Mouse (Mus musculus) bone marrow, adult 2 months (tissue): Measurements from ENCODE around the gene Sh3rf3. TPM values are rescaled to one million over a fixed set of nuclear protein-coding genes. Genes with fewer than 3 reads are reported as not detected.

Source experiments
- H3K27ac ChIP-seq: fragments of 200-500 bp; 2 replicates; pipeline ENCODE4 v1.5.1; 2012; ENCODE audit warnings: low read depth, mild to moderate bottlenecking, control low read depth, inconsistent platforms, low read length; ENCODE audit not compliant: control insufficient read depth, poor library complexity, insufficient read depth
- H3K4me1 ChIP-seq: fragments of 200-500 bp; 2 replicates; pipeline ENCODE4 v1.6.1; 2011; ENCODE audit warnings: low read length; ENCODE audit not compliant: control insufficient read depth, insufficient read depth
- H3K4me3 ChIP-seq: fragments of 200-500 bp; replicated peaks from 2 replicates; pipeline ENCODE3; 2011; ENCODE audit warnings: mild to moderate bottlenecking, low read depth, low read length, control low read depth; ENCODE audit not compliant: control insufficient read depth
- CTCF ChIP-seq: fragments of 200-500 bp; IDR thresholded peaks from 2 replicates; pipeline ENCODE4 v1.5.1; 2011; ENCODE audit warnings: low read length, control low read depth; ENCODE audit not compliant: control insufficient read depth, insufficient read depth
- POLR2A ChIP-seq: fragments of 200-500 bp; IDR thresholded peaks from 2 replicates; pipeline ENCODE4 v1.6.1; 2011; ENCODE audit warnings: low read depth, mild to moderate bottlenecking, control low read depth, low read length, borderline replicate concordance; ENCODE audit not compliant: control insufficient read depth
- WGBS: fragments of 180-500 bp; shearing (Covaris S2); methylation state at CpG from one replicate; pipeline ENCODE4 v1.1.7; 2018; 5-methylcytosine and 5-hydroxymethylcytosine counted together
- polyA plus RNA-seq: library from polyadenylated mRNA; stranded (reverse); fragments of >200 nt; gene quantifications from 2 replicates; pipeline ENCODE4 v1.2.4, GENCODE M21; 2011; ENCODE audit warnings: low replicate concordance; ENCODE audit not compliant: missing spikeins, insufficient read depth, insufficient read length

Sh3rf3 gene
- polyA plus RNA-seq, 1 experiment, result 0.27 TPM

GRCm38 (mm10) chr10:59106644-59107043 lies 293.5 kb downstream of the Sh3rf3 start:
- WGBS, result 83% methylated on average over 3 of the region's 3 CpGs
- Histone ChIP-seq H3K4me1 (no peaks in the 10 kb centered on the region), H3K27ac (no peak overlapping the region), H3K4me3 (no peak overlapping the region)
- no peak for TF ChIP-seq POLR2A

GRCm38 (mm10) chr10:59109015-59109414 lies 295.9 kb downstream of the Sh3rf3 start:
- no peak for TF ChIP-seq POLR2A
- peak; percentile 68 for TF ChIP-seq CTCF
- Histone ChIP-seq H3K4me3 (no peak overlapping the region), H3K4me1 (no peaks in the 10 kb centered on the region), H3K27ac (no peak overlapping the region)
- 10% methylated on average over 2 of the region's 2 CpGs for WGBS

- no peak overlapping the region for H3K27ac ChIP-seq
- no peaks in the 10 kb centered on the region for H3K4me1 ChIP-seq
- WGBS, result 83% methylated on average over 7 of the region's 7 CpGs
- H3K4me3 ChIP-seq, result no peak overlapping the region
- no peak for TF ChIP-seq CTCF
- TF ChIP-seq POLR2A, result no peak
Measured at GRCm38 (mm10) chr10:59110386-59110785, 297.2 kb downstream of the Sh3rf3 start.

- TF ChIP-seq CTCF (no peak), POLR2A (no peak)
- H3K4me1 ChIP-seq, result no peaks in the 10 kb centered on the region
- 3% methylated on average over 8 of the region's 8 CpGs for WGBS
Measured at GRCm38 (mm10) chr10:59112755-59113154, 299.6 kb downstream of the Sh3rf3 start.

GRCm38 (mm10) chr10:59113386-59113785 lies 300.2 kb downstream of the Sh3rf3 start:
- WGBS, result 77% methylated on average over 9 of the region's 9 CpGs
- no peak overlapping the region for H3K4me3 ChIP-seq
- TF ChIP-seq POLR2A (no peak), CTCF (no peak)
- H3K4me1 ChIP-seq, result no peaks in the 10 kb centered on the region
- H3K27ac ChIP-seq, result no peak overlapping the region

More at GRCm38 (mm10) chr10:59112755-59113154, 299.6 kb downstream of the Sh3rf3 start:
- Histone ChIP-seq H3K4me3 (no peak overlapping the region), H3K27ac (no peak overlapping the region)

GRCm38 (mm10) chr10:59114535-59115291 lies 301.6 kb downstream of the Sh3rf3 start:
- TF ChIP-seq CTCF, result no peak
- no peak for TF ChIP-seq POLR2A
- Histone ChIP-seq H3K4me3 (no peak overlapping the region), H3K4me1 (no peaks in the 10 kb centered on the region), H3K27ac (no peak overlapping the region)
- 75% methylated on average over 15 of the region's 15 CpGs for WGBS

GRCm38 (mm10) chr10:59115691-59116090 lies 302.5 kb downstream of the Sh3rf3 start:
- Histone ChIP-seq H3K4me3 (no peak overlapping the region), H3K27ac (no peak overlapping the region), H3K4me1 (no peaks in the 10 kb centered on the region)
- WGBS, result 87% methylated on average over 2 of the region's 2 CpGs
- TF ChIP-seq POLR2A, result no peak
- no peak for TF ChIP-seq CTCF

GRCm38 (mm10) chr10:59116331-59116730 lies 303.2 kb downstream of the Sh3rf3 start:
- TF ChIP-seq CTCF (no peak), POLR2A (no peak)
- H3K4me3 ChIP-seq, result no peak overlapping the region
- H3K27ac ChIP-seq, result no peak overlapping the region
- H3K4me1 ChIP-seq, result no peaks in the 10 kb centered on the region
- WGBS, result 64% methylated on average over 9 of the region's 9 CpGs

- H3K4me1 ChIP-seq, result no peaks in the 10 kb centered on the region
- WGBS, result 80% methylated on average over 5 of the region's 5 CpGs
- H3K27ac ChIP-seq, result no peak overlapping the region
- H3K4me3 ChIP-seq, result no peak overlapping the region
- TF ChIP-seq CTCF (no peak), POLR2A (no peak)
Measured at GRCm38 (mm10) chr10:59117555-59117954, 304.4 kb downstream of the Sh3rf3 start.
